Comparison of ENCODE assay signal across 8 mouse cellular contexts in the genomic region with DNA sequence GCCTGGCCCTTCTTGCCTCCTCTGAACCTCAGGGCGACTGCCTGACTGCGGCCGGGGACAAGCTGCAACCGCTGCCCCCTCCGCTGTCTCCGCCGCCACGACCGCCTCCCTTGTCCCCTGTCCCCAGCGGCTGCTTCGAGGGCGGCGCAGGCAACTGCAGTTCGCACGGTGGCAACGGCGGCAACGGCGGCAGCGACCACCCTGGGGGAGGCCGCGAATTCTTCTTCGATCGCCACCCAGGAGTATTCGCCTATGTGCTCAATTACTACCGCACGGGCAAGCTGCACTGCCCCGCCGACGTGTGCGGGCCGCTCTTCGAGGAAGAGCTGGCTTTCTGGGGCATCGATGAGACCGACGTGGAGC. TPM values are rescaled to one million over a fixed set of nuclear protein-coding genes. Genes with fewer than 3 reads are reported as not detected.
A peak's percentile ranks its signal among the peaks of the same experiment; 100 is the strongest.
DNase-seq lines count a peak whose midpoint lies in the region; ATAC-seq and TF ChIP-seq lines count a peak whose summit lies in the region.

No protein-coding gene starts in this region.

- no peak overlapping the region for H3K27ac ChIP-seq in liver, embryonic 11.5 days (ENCODE audit: low read depth, low read length)
- H3K27ac ChIP-seq in embryonic facial prominence, embryonic 10.5 days (replicated peaks) = peak overlapping the region; percentile 40; the same call in 1 of the 2 replicates
- no peak overlapping the region for H3K27ac ChIP-seq in liver, embryonic 15.5 days (replicated peaks)
- no peak overlapping the region for H3K27ac ChIP-seq in stomach, embryonic 15.5 days
- H3K27ac ChIP-seq in cerebellum, adult 2 months (ENCODE audit: insufficient read depth, low read length) = no peak overlapping the region

- H3K4me2 ChIP-seq in liver, embryonic 11.5 days = peak overlapping the region; percentile 57
- H3K4me2 ChIP-seq in liver, embryonic 15.5 days = peak overlapping the region; percentile 39
- peak overlapping the region; percentile 95 for H3K4me2 ChIP-seq in stomach, embryonic 15.5 days

- no peak for TF ChIP-seq CTCF in cerebellum, adult 2 months (IDR thresholded peaks at IDR 0.05; ENCODE audit: borderline replicate concordance, insufficient read depth, low read depth, low read length)

- no peaks in the 10 kb centered on the region for H3K9me3 ChIP-seq in liver, embryonic 11.5 days (ENCODE audit: control insufficient read depth, low read length)
- no peaks in the 10 kb centered on the region for H3K9me3 ChIP-seq in embryonic facial prominence, embryonic 10.5 days
- H3K9me3 ChIP-seq in liver, embryonic 15.5 days (replicated peaks) = no peaks in the 10 kb centered on the region
- no peaks in the 10 kb centered on the region for H3K9me3 ChIP-seq in stomach, embryonic 15.5 days

- 1% methylated on average over 36 of the region's 36 CpGs for WGBS in liver, embryonic 11.5 days
- under 1% methylated on average over 36 of the region's 36 CpGs for WGBS in embryonic facial prominence, embryonic 10.5 days
- WGBS in liver, embryonic 15.5 days (ENCODE audit: insufficient replicate concordance) = 1% methylated on average over 36 of the region's 36 CpGs
- 3% methylated on average over 36 of the region's 36 CpGs for WGBS in stomach, embryonic 15.5 days
- WGBS in cerebellum, adult 2 months = under 1% methylated on average over 36 of the region's 36 CpGs

- H3K9ac ChIP-seq in liver, embryonic 11.5 days (ENCODE audit: low read depth, low read length) = no peak overlapping the region
- no peak overlapping the region for H3K9ac ChIP-seq in liver, embryonic 15.5 days
- no peak overlapping the region for H3K9ac ChIP-seq in stomach, embryonic 15.5 days

- no peaks in the 10 kb centered on the region for H3K36me3 ChIP-seq in liver, embryonic 11.5 days (ENCODE audit: control insufficient read depth, insufficient read depth, low read length)
- no peaks in the 10 kb centered on the region for H3K36me3 ChIP-seq in embryonic facial prominence, embryonic 10.5 days (replicated peaks)
- H3K36me3 ChIP-seq in liver, embryonic 15.5 days (replicated peaks) = no peaks in the 10 kb centered on the region
- no peaks in the 10 kb centered on the region for H3K36me3 ChIP-seq in stomach, embryonic 15.5 days

- 0 out of 2 replicates have a peak, but pooled peaks cover 2% of the 10 kb centered on the region for H3K4me1 ChIP-seq in liver, embryonic 11.5 days (replicated peaks; ENCODE audit: control insufficient read depth, insufficient read depth, low read length)
- H3K4me1 ChIP-seq in embryonic facial prominence, embryonic 10.5 days = peaks cover 25% of the 10 kb centered on the region
- H3K4me1 ChIP-seq in liver, embryonic 15.5 days (replicated peaks) = no peaks in the 10 kb centered on the region
- peaks cover 18% of the 10 kb centered on the region for H3K4me1 ChIP-seq in stomach, embryonic 15.5 days
- peaks cover 10% of the 10 kb centered on the region; the same call in 1 of the 2 replicates for H3K4me1 ChIP-seq in cerebellum, adult 2 months (ENCODE audit: control insufficient read depth, insufficient read depth, low read length)

- peaks cover 43% of the 10 kb centered on the region for H3K27me3 ChIP-seq in liver, embryonic 11.5 days (replicated peaks; ENCODE audit: control insufficient read depth, insufficient read depth, low read length)
- peaks cover 63% of the 10 kb centered on the region for H3K27me3 ChIP-seq in embryonic facial prominence, embryonic 10.5 days (replicated peaks; ENCODE audit: low read depth, poor library complexity, severe bottlenecking)
- H3K27me3 ChIP-seq in liver, embryonic 15.5 days = peaks cover 47% of the 10 kb centered on the region
- H3K27me3 ChIP-seq in stomach, embryonic 15.5 days (replicated peaks) = peaks cover 24% of the 10 kb centered on the region
- peaks cover 3% of the 10 kb centered on the region; the same call in 1 of the 2 replicates for H3K27me3 ChIP-seq in cerebellum, adult 2 months (ENCODE audit: control insufficient read depth, insufficient read depth, low read length)

- peak; percentile 36 for DNase-seq in liver, embryonic 11.5 days (ENCODE audit: low spot score)
- DNase-seq in liver = no peak
- peak; percentile 64 for DNase-seq in embryonic facial prominence, embryonic 10.5 days (ENCODE audit: low spot score)
- DNase-seq in frontal cortex, postnatal 25 days (ENCODE audit: low spot score in 2 of 2) = no peak
- DNase-seq in cerebellum, adult 2 months = no peak

- H3K4me3 ChIP-seq in liver, embryonic 11.5 days (ENCODE audit: low read depth, low read length) = peak overlapping the region; percentile 36
- H3K4me3 ChIP-seq in embryonic facial prominence, embryonic 10.5 days = peak overlapping the region; percentile 70
- 0 out of 2 replicates have a peak overlapping the region, but pooled peaks have one; percentile 2 for H3K4me3 ChIP-seq in liver, embryonic 15.5 days (replicated peaks)
- H3K4me3 ChIP-seq in stomach, embryonic 15.5 days (replicated peaks) = peak overlapping the region; percentile 48
- H3K4me3 ChIP-seq in cerebellum, adult 2 months (replicated peaks; ENCODE audit: insufficient read depth, low read depth, low read length) = no peak overlapping the region

- ATAC-seq in liver, embryonic 11.5 days (replicated peaks; ENCODE audit: low FRiP score) = no peak
- peak; percentile 46 to 55; a peak in 3 of 4 replicates for ATAC-seq in hematopoietic stem cell, adult 5-6 weeks (replicated peaks in 1 of 2; ENCODE audit: insufficient read depth in 1 of 2, low FRiP score in 2 of 2, low TSS enrichment in 1 of 2, low read depth in 1 of 2, poor library complexity in 2 of 2, severe bottlenecking in 2 of 2)
- no peak for ATAC-seq in liver, embryonic 15.5 days (ENCODE audit: insufficient read depth)
- no peak for ATAC-seq in stomach, embryonic 15.5 days (ENCODE audit: insufficient read depth, low FRiP score, low read depth)

- TF ChIP-seq POLR2A in cerebellum, adult 2 months (IDR thresholded peaks at IDR 0.05; ENCODE audit: borderline replicate concordance, insufficient read depth, low read length) = no peak

RNA-seq across cellular contexts. Expression of gene Kcnc2, which starts 0.9 kb away (rescaled TPM):
- 0.08 and 0.21 TPM in 2 replicates for polyA plus RNA-seq in liver, embryonic 11.5 days (2014; fragmentation: Nextera tagmentation; extraction: Ambion mirVana)
- polyA plus RNA-seq in embryonic facial prominence, embryonic 10.5 days (2016; fragmentation: Nextera tagmentation; extraction: Ambion mirVana) = 0.52 and 0.66 TPM in 2 replicates
- not detected in 2 replicates for total RNA-seq in hematopoietic stem cell, adult 5-6 weeks (2017)
- not detected in 2 replicates for polyA plus RNA-seq in liver, embryonic 15.5 days (2015; fragmentation: Nextera tagmentation; extraction: Ambion mirVana)
- polyA plus RNA-seq in stomach, embryonic 15.5 days (2015; fragmentation: Nextera tagmentation; extraction: Ambion mirVana) = 0.71 and 1.2 TPM in 2 replicates
- 16.3 and 21.1 TPM in 2 replicates for polyA plus RNA-seq in cerebellum, adult 2 months (2012; rRNA removed)

Comparison
In these comparisons a context has a peak if more than half of its experiments do, and no peak if none do; other contexts are left out.
1. DNase-seq: peak in liver, embryonic 11.5 days (single experiment) and embryonic facial prominence, embryonic 10.5 days (single experiment); none in liver (single experiment), frontal cortex, postnatal 25 days (0 of 2) and cerebellum, adult 2 months (0 of 2).
2. ATAC-seq: peak in hematopoietic stem cell, adult 5-6 weeks (2 of 2); none in liver, embryonic 11.5 days (single experiment), liver, embryonic 15.5 days (single experiment) and stomach, embryonic 15.5 days (single experiment).
3. H3K4me2 ChIP-seq: peak in every context shown above with its lines; median percentile 95 in stomach, embryonic 15.5 days; 57 in liver, embryonic 11.5 days; 39 in liver, embryonic 15.5 days.